Comparison of ENCODE assay signal across 25 mouse cellular contexts in the genomic region with DNA sequence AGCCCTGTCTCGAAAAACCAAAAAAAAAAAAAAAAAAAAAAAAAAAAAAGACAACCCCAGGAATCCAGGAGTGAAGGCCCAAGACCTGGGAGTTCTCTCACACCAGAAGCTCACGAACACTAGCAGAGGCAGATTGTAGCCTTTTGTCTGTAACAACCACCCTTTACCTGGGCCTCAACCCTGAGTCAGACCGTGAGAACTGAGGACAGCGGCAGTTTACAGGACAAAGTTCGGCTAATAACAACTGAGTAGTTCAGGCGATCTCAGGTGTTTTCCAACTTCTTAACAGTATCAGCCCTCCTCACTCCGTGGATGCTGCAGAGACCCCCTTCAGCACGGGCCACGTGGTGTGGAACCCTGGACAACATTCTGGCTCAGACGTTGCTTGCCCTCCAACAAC. TPM values are rescaled to one million over a fixed set of nuclear protein-coding genes. Genes with fewer than 3 reads are reported as not detected.
DNase-seq lines count a peak whose midpoint lies in the region; ATAC-seq and TF ChIP-seq lines count a peak whose summit lies in the region.
"Had no signal": no experiment of that assay in that cellular context is flagged by ENCODE, and none has a peak within 500 bp of the region (broad histone marks: within the 10 kb centered on the region; RNA-seq: fewer than 3 reads in every experiment).

No protein-coding gene starts in this region.

- no peak for DNase-seq in hindbrain, embryonic 10.5 days (ENCODE audit: low spot score)
- DNase-seq in hindbrain, embryonic 11.5 days (ENCODE audit: low spot score): no peak
- no peak for DNase-seq in limb, embryonic 10.5 days (ENCODE audit: low spot score)
- no peak for DNase-seq in lung, postnatal 0 days (ENCODE audit: low spot score)
- no peak for DNase-seq in forebrain, embryonic 11.5 days (ENCODE audit: low spot score)
- DNase-seq in kidney, postnatal 4 days: no peak
- DNase-seq: adrenal gland, postnatal 10 days; adrenal gland, postnatal 36 days; cerebellum, adult 18-20 months; cerebellum, adult 9-10 months; cerebellum, postnatal 14 days; gastrocnemius, postnatal 36 days; heart, adult 2 months; heart, postnatal 14 days had no signal

- TF ChIP-seq EP300 in lung, postnatal 0 days (IDR thresholded peaks at IDR 0.05): no peak

- ATAC-seq in hindbrain, embryonic 11.5 days (ENCODE audit: low FRiP score): no peak
- no peak for ATAC-seq in stomach, embryonic 15.5 days (ENCODE audit: insufficient read depth, low FRiP score, low read depth)
- no peak for ATAC-seq in lung, postnatal 0 days
- ATAC-seq in forebrain, embryonic 11.5 days (replicated peaks; ENCODE audit: low FRiP score): no peak
- ATAC-seq: hindbrain, postnatal 0 days; Patski had no signal

- H3K9me3 ChIP-seq in hindbrain, embryonic 10.5 days: no peaks in the 10 kb centered on the region
- H3K9me3 ChIP-seq in hindbrain, embryonic 11.5 days (ENCODE audit: control insufficient read depth, low read length): no peaks in the 10 kb centered on the region
- H3K9me3 ChIP-seq in limb, embryonic 10.5 days (replicated peaks): no peaks in the 10 kb centered on the region
- H3K9me3 ChIP-seq in stomach, embryonic 15.5 days: no peaks in the 10 kb centered on the region
- no peaks in the 10 kb centered on the region for H3K9me3 ChIP-seq in lung, postnatal 0 days (ENCODE audit: low read length)
- H3K9me3 ChIP-seq in forebrain, embryonic 11.5 days (ENCODE audit: control insufficient read depth, low read length): no peaks in the 10 kb centered on the region
- H3K9me3 ChIP-seq: embryonic facial prominence, embryonic 12.5 days; embryonic facial prominence, embryonic 15.5 days; forebrain, embryonic 12.5 days; forebrain, embryonic 15.5 days; G1E; heart, embryonic 10.5 days; heart, embryonic 13.5 days had no signal

- 0 out of 2 replicates have a peak overlapping the region, but pooled peaks have one; percentile 16 for H3K27ac ChIP-seq in hindbrain, embryonic 10.5 days
- no peak overlapping the region for H3K27ac ChIP-seq in hindbrain, embryonic 11.5 days (ENCODE audit: low read depth, low read length)
- peak overlapping the region; percentile 20 for H3K27ac ChIP-seq in limb, embryonic 10.5 days
- peak overlapping the region; percentile 21; the same call in 1 of the 2 replicates for H3K27ac ChIP-seq in stomach, embryonic 15.5 days
- H3K27ac ChIP-seq in lung, postnatal 0 days (ENCODE audit: low read length): no peak overlapping the region
- no peak overlapping the region for H3K27ac ChIP-seq in forebrain, embryonic 11.5 days (ENCODE audit: low read depth, low read length)
- H3K27ac ChIP-seq: embryonic facial prominence, embryonic 12.5 days; embryonic facial prominence, embryonic 15.5 days; forebrain, embryonic 12.5 days; forebrain, embryonic 15.5 days; heart, adult 2 months; heart, embryonic 13.5 days; hindbrain, embryonic 14.5 days; hindbrain, postnatal 0 days had no signal

- H3K27me3 ChIP-seq in hindbrain, embryonic 10.5 days (ENCODE audit: insufficient read depth, poor library complexity, severe bottlenecking): no peaks in the 10 kb centered on the region
- H3K27me3 ChIP-seq in hindbrain, embryonic 11.5 days (ENCODE audit: control insufficient read depth, insufficient read depth, low read length): no peaks in the 10 kb centered on the region
- no peaks in the 10 kb centered on the region for H3K27me3 ChIP-seq in limb, embryonic 10.5 days (ENCODE audit: low read depth, poor library complexity, severe bottlenecking)
- H3K27me3 ChIP-seq in stomach, embryonic 15.5 days (replicated peaks): no peaks in the 10 kb centered on the region
- H3K27me3 ChIP-seq in lung, postnatal 0 days (replicated peaks; ENCODE audit: insufficient read depth, low read length): no peaks in the 10 kb centered on the region
- H3K27me3 ChIP-seq in forebrain, embryonic 11.5 days (ENCODE audit: control insufficient read depth, insufficient read depth, low read length): 0 out of 2 replicates have a peak, but pooled peaks cover 2% of the 10 kb centered on the region
- H3K27me3 ChIP-seq: embryonic facial prominence, embryonic 12.5 days; embryonic facial prominence, embryonic 15.5 days; forebrain, embryonic 15.5 days; heart, embryonic 13.5 days; Patski had no signal

- peaks cover 20% of the 10 kb centered on the region for H3K4me1 ChIP-seq in hindbrain, embryonic 10.5 days (replicated peaks)
- no peaks in the 10 kb centered on the region for H3K4me1 ChIP-seq in hindbrain, embryonic 11.5 days (replicated peaks; ENCODE audit: control insufficient read depth, insufficient read depth, low read length)
- peaks cover 41% of the 10 kb centered on the region for H3K4me1 ChIP-seq in limb, embryonic 10.5 days
- H3K4me1 ChIP-seq in stomach, embryonic 15.5 days: peaks cover 6% of the 10 kb centered on the region; the same call in 1 of the 2 replicates
- H3K4me1 ChIP-seq in lung, postnatal 0 days (ENCODE audit: insufficient read depth, low read depth, low read length): no peaks in the 10 kb centered on the region
- H3K4me1 ChIP-seq in forebrain, embryonic 11.5 days (replicated peaks; ENCODE audit: control insufficient read depth, insufficient read depth, low read length): no peaks in the 10 kb centered on the region
- H3K4me1 ChIP-seq: embryonic facial prominence, embryonic 12.5 days had no signal

- H3K9ac ChIP-seq in hindbrain, embryonic 11.5 days (ENCODE audit: low read depth, low read length): no peak overlapping the region
- no peak overlapping the region for H3K9ac ChIP-seq in stomach, embryonic 15.5 days
- no peak overlapping the region for H3K9ac ChIP-seq in lung, postnatal 0 days (replicated peaks; ENCODE audit: low read depth)
- H3K9ac ChIP-seq in forebrain, embryonic 11.5 days (ENCODE audit: low read length): no peak overlapping the region
- H3K9ac ChIP-seq: embryonic facial prominence, embryonic 12.5 days; embryonic facial prominence, embryonic 15.5 days; forebrain, embryonic 12.5 days; forebrain, embryonic 15.5 days; heart, embryonic 13.5 days; hindbrain, embryonic 14.5 days had no signal

- WGBS in hindbrain, embryonic 10.5 days: 88% methylated on average over 10 of the region's 10 CpGs
- WGBS in hindbrain, embryonic 11.5 days: 87% methylated on average over 10 of the region's 10 CpGs
- 88% methylated on average over 10 of the region's 10 CpGs for WGBS in limb, embryonic 10.5 days
- WGBS in stomach, embryonic 15.5 days: 73% methylated on average over 10 of the region's 10 CpGs
- 83% methylated on average over 10 of the region's 10 CpGs for WGBS in lung, postnatal 0 days
- WGBS in forebrain, embryonic 11.5 days: 90% methylated on average over 9 of the region's 10 CpGs

- H3K36me3 ChIP-seq in hindbrain, embryonic 10.5 days: no peaks in the 10 kb centered on the region
- no peaks in the 10 kb centered on the region for H3K36me3 ChIP-seq in hindbrain, embryonic 11.5 days (ENCODE audit: control insufficient read depth, insufficient read depth, low read length)
- no peaks in the 10 kb centered on the region for H3K36me3 ChIP-seq in limb, embryonic 10.5 days
- H3K36me3 ChIP-seq in stomach, embryonic 15.5 days: no peaks in the 10 kb centered on the region
- no peaks in the 10 kb centered on the region for H3K36me3 ChIP-seq in lung, postnatal 0 days (ENCODE audit: insufficient read depth, low read length)
- no peaks in the 10 kb centered on the region for H3K36me3 ChIP-seq in forebrain, embryonic 11.5 days (ENCODE audit: control insufficient read depth, insufficient read depth, low read length)
- H3K36me3 ChIP-seq: embryonic facial prominence, embryonic 12.5 days; embryonic facial prominence, embryonic 15.5 days; forebrain, embryonic 12.5 days; forebrain, embryonic 15.5 days; G1E; heart, embryonic 13.5 days had no signal

- no peak overlapping the region for H3K4me2 ChIP-seq in hindbrain, embryonic 11.5 days (replicated peaks; ENCODE audit: low read depth, low read length)
- no peak overlapping the region for H3K4me2 ChIP-seq in stomach, embryonic 15.5 days
- no peak overlapping the region for H3K4me2 ChIP-seq in lung, postnatal 0 days (replicated peaks; ENCODE audit: low read depth, low read length)
- H3K4me2 ChIP-seq in forebrain, embryonic 11.5 days (ENCODE audit: low read depth, low read length, severe bottlenecking): no peak overlapping the region
- H3K4me2 ChIP-seq: embryonic facial prominence, embryonic 12.5 days; embryonic facial prominence, embryonic 15.5 days; forebrain, embryonic 12.5 days; forebrain, embryonic 15.5 days; heart, embryonic 13.5 days; hindbrain, embryonic 14.5 days had no signal

- H3K4me3 ChIP-seq in hindbrain, embryonic 10.5 days: no peak overlapping the region
- H3K4me3 ChIP-seq in hindbrain, embryonic 11.5 days (ENCODE audit: low read depth, low read length): no peak overlapping the region
- H3K4me3 ChIP-seq in limb, embryonic 10.5 days: no peak overlapping the region
- H3K4me3 ChIP-seq in stomach, embryonic 15.5 days (replicated peaks): no peak overlapping the region
- no peak overlapping the region for H3K4me3 ChIP-seq in lung, postnatal 0 days (ENCODE audit: low read depth, low read length)
- no peak overlapping the region for H3K4me3 ChIP-seq in forebrain, embryonic 11.5 days (ENCODE audit: low read depth, low read length)
- H3K4me3 ChIP-seq: embryonic facial prominence, embryonic 12.5 days; embryonic facial prominence, embryonic 15.5 days; forebrain, embryonic 12.5 days; forebrain, embryonic 15.5 days; heart, adult 2 months; heart, embryonic 10.5 days; heart, embryonic 13.5 days had no signal

- no peak for TF ChIP-seq CTCF in lung, postnatal 0 days (IDR thresholded peaks at IDR 0.05)

RNA-seq across cellular contexts. Expression of gene Aprt, which starts 10.0 kb away (rescaled TPM):
- polyA plus RNA-seq in hindbrain, embryonic 10.5 days (2016; fragmentation: Nextera tagmentation; extraction: Ambion mirVana): 237 and 268 TPM in 2 replicates
- 194 and 206 TPM in 2 replicates for polyA plus RNA-seq in hindbrain, embryonic 11.5 days (2014; fragmentation: Nextera tagmentation; extraction: Ambion mirVana)
- polyA plus RNA-seq in limb, embryonic 10.5 days (2016; fragmentation: Nextera tagmentation; extraction: Ambion mirVana): 285 and 308 TPM in 2 replicates
- 354 and 399 TPM in 2 replicates for polyA plus RNA-seq in stomach, embryonic 15.5 days (2015; fragmentation: Nextera tagmentation; extraction: Ambion mirVana)
- 203 and 206 TPM in 2 replicates for polyA plus RNA-seq in lung, postnatal 0 days (2015; fragmentation: Nextera tagmentation; extraction: Ambion mirVana)
- polyA plus RNA-seq in forebrain, embryonic 11.5 days (2014; fragmentation: Nextera tagmentation; extraction: Ambion mirVana): 235 and 251 TPM in 2 replicates

RNA-seq across cellular contexts. Expression of gene Cdt1, which starts 18.9 kb away (rescaled TPM):
- polyA plus RNA-seq in hindbrain, embryonic 10.5 days (2016; fragmentation: Nextera tagmentation; extraction: Ambion mirVana): 56.0 and 64.3 TPM in 2 replicates
- polyA plus RNA-seq in hindbrain, embryonic 11.5 days (2014; fragmentation: Nextera tagmentation; extraction: Ambion mirVana): 19.8 and 21.3 TPM in 2 replicates
- polyA plus RNA-seq in limb, embryonic 10.5 days (2016; fragmentation: Nextera tagmentation; extraction: Ambion mirVana): 68.9 and 75.6 TPM in 2 replicates
- 34.9 and 37.0 TPM in 2 replicates for polyA plus RNA-seq in stomach, embryonic 15.5 days (2015; fragmentation: Nextera tagmentation; extraction: Ambion mirVana)
- polyA plus RNA-seq in lung, postnatal 0 days (2015; fragmentation: Nextera tagmentation; extraction: Ambion mirVana): 7.4 and 7.7 TPM in 2 replicates
- polyA plus RNA-seq in forebrain, embryonic 11.5 days (2014; fragmentation: Nextera tagmentation; extraction: Ambion mirVana): 57.9 and 59.6 TPM in 2 replicates

RNA-seq across cellular contexts. Expression of gene Galns, which starts 24.5 kb away (rescaled TPM):
- polyA plus RNA-seq in hindbrain, embryonic 10.5 days (2016; fragmentation: Nextera tagmentation; extraction: Ambion mirVana): 7.1 and 7.2 TPM in 2 replicates
- 4.7 and 6.2 TPM in 2 replicates for polyA plus RNA-seq in hindbrain, embryonic 11.5 days (2014; fragmentation: Nextera tagmentation; extraction: Ambion mirVana)
- 4.0 and 5.7 TPM in 2 replicates for polyA plus RNA-seq in limb, embryonic 10.5 days (2016; fragmentation: Nextera tagmentation; extraction: Ambion mirVana)
- polyA plus RNA-seq in stomach, embryonic 15.5 days (2015; fragmentation: Nextera tagmentation; extraction: Ambion mirVana): 11.9 and 13.1 TPM in 2 replicates
- 14.3 and 14.5 TPM in 2 replicates for polyA plus RNA-seq in lung, postnatal 0 days (2015; fragmentation: Nextera tagmentation; extraction: Ambion mirVana)
- 4.5 and 5.8 TPM in 2 replicates for polyA plus RNA-seq in forebrain, embryonic 11.5 days (2014; fragmentation: Nextera tagmentation; extraction: Ambion mirVana)

RNA-seq across cellular contexts. Expression of gene Trappc2l, which starts 24.7 kb away (rescaled TPM):
- polyA plus RNA-seq in hindbrain, embryonic 10.5 days (2016; fragmentation: Nextera tagmentation; extraction: Ambion mirVana): 53.3 and 68.5 TPM in 2 replicates
- polyA plus RNA-seq in hindbrain, embryonic 11.5 days (2014; fragmentation: Nextera tagmentation; extraction: Ambion mirVana): 48.3 and 60.2 TPM in 2 replicates
- polyA plus RNA-seq in limb, embryonic 10.5 days (2016; fragmentation: Nextera tagmentation; extraction: Ambion mirVana): 49.4 and 51.5 TPM in 2 replicates
- polyA plus RNA-seq in stomach, embryonic 15.5 days (2015; fragmentation: Nextera tagmentation; extraction: Ambion mirVana): 49.7 and 61.8 TPM in 2 replicates
- 66.8 and 70.0 TPM in 2 replicates for polyA plus RNA-seq in lung, postnatal 0 days (2015; fragmentation: Nextera tagmentation; extraction: Ambion mirVana)
- 39.3 and 49.9 TPM in 2 replicates for polyA plus RNA-seq in forebrain, embryonic 11.5 days (2014; fragmentation: Nextera tagmentation; extraction: Ambion mirVana)

RNA-seq across cellular contexts. Expression of gene Piezo1, which starts 35.6 kb away (rescaled TPM):
- polyA plus RNA-seq in hindbrain, embryonic 10.5 days (2016; fragmentation: Nextera tagmentation; extraction: Ambion mirVana): 6.5 and 9.2 TPM in 2 replicates
- 5.2 and 5.3 TPM in 2 replicates for polyA plus RNA-seq in hindbrain, embryonic 11.5 days (2014; fragmentation: Nextera tagmentation; extraction: Ambion mirVana)
- polyA plus RNA-seq in limb, embryonic 10.5 days (2016; fragmentation: Nextera tagmentation; extraction: Ambion mirVana): 10.7 and 11.8 TPM in 2 replicates
- polyA plus RNA-seq in stomach, embryonic 15.5 days (2015; fragmentation: Nextera tagmentation; extraction: Ambion mirVana): 12.8 and 16.3 TPM in 2 replicates
- polyA plus RNA-seq in lung, postnatal 0 days (2015; fragmentation: Nextera tagmentation; extraction: Ambion mirVana): 27.3 and 31.3 TPM in 2 replicates
- polyA plus RNA-seq in forebrain, embryonic 11.5 days (2014; fragmentation: Nextera tagmentation; extraction: Ambion mirVana): 5.8 and 5.9 TPM in 2 replicates

Comparison
In these comparisons a context has a peak if more than half of its experiments do, and no peak if none do; other contexts are left out.
1. H3K27ac ChIP-seq: peak in hindbrain, embryonic 10.5 days (single experiment), limb, embryonic 10.5 days (single experiment) and stomach, embryonic 15.5 days (single experiment); none in hindbrain, embryonic 11.5 days (single experiment), lung, postnatal 0 days (single experiment) and forebrain, embryonic 11.5 days (single experiment).